Mouse (Mus musculus) stomach, embryonic 14.5 days (tissue): ENCODE results near the gene Borcs5. TPM values are rescaled to one million over a fixed set of nuclear protein-coding genes. Genes with fewer than 3 reads are reported as not detected.

Experiments
- ATAC-seq: fragments of 200-750 bp; cut with Nextera tagmentation; 2 replicates; pipeline ENCODE4 v1.8.0; 2017; ENCODE audit warnings: low read depth, moderate TSS enrichment; ENCODE audit not compliant: insufficient number of reproducible peaks, insufficient read depth, low FRiP score
- H3K27ac ChIP-seq: fragments of 300-500 bp; sonication (generic); 2 replicates; pipeline ENCODE4 v1.5.1; 2014; ENCODE audit warnings: mild to moderate bottlenecking, low read length, moderate library complexity, mixed read lengths
- H3K27me3 ChIP-seq: fragments of 300-500 bp; sonication (generic); 2 replicates; pipeline ENCODE4 v1.6.1; 2014; ENCODE audit warnings: low read length, control low read depth, mixed read lengths; ENCODE audit not compliant: control insufficient read depth, insufficient read depth
- H3K36me3 ChIP-seq: fragments of 300-500 bp; sonication (generic); 2 replicates; pipeline ENCODE4 v1.6.1; 2014; ENCODE audit warnings: mild to moderate bottlenecking, control low read depth, low read length, moderate library complexity, mixed read lengths; ENCODE audit not compliant: control insufficient read depth, insufficient read depth
- H3K4me1 ChIP-seq: fragments of 300-500 bp; sonication (generic); 2 replicates; pipeline ENCODE4 v1.6.1; 2014; ENCODE audit warnings: low read length, control low read depth, mixed read lengths; ENCODE audit not compliant: control insufficient read depth, insufficient read depth
- H3K4me2 ChIP-seq: fragments of 300-500 bp; sonication (generic); replicated peaks from 2 replicates; pipeline ENCODE4 v1.6.1; 2014; ENCODE audit warnings: low read depth, low read length, control low read depth
- H3K4me3 ChIP-seq: fragments of 300-500 bp; sonication (generic); 2 replicates; pipeline ENCODE4 v1.5.1; 2014; ENCODE audit warnings: low read depth, low read length, control low read depth
- H3K9ac ChIP-seq: fragments of 300-500 bp; sonication (generic); replicated peaks from 2 replicates; pipeline ENCODE4 v1.6.1; 2014; ENCODE audit warnings: low read depth, mild to moderate bottlenecking, control low read depth, low read length, moderate library complexity, mixed read lengths
- H3K9me3 ChIP-seq: fragments of 300-500 bp; sonication (generic); 2 replicates; pipeline ENCODE4 v1.6.1; 2016; ENCODE audit warnings: low read depth, low read length, control low read depth; ENCODE audit not compliant: control insufficient read depth
- WGBS: fragments of 180-500 bp; shearing (Covaris S2); extraction: QIAGEN DNeasy Blood & Tissue Kit; methylation state at CpG from one replicate; pipeline ENCODE4 v1.1.7; 2014; 5-methylcytosine and 5-hydroxymethylcytosine counted together
- polyA plus RNA-seq: library from polyadenylated mRNA; unstranded; fragments of >200 nt; fragmentation: Nextera tagmentation; extraction: Ambion mirVana; gene quantifications from 2 replicates; pipeline ENCODE4 v1.2.1, GENCODE M21; 2014

Gene Borcs5
- polyA plus RNA-seq, 1 experiment from 2014 or later = 21.1 TPM

DNA sequence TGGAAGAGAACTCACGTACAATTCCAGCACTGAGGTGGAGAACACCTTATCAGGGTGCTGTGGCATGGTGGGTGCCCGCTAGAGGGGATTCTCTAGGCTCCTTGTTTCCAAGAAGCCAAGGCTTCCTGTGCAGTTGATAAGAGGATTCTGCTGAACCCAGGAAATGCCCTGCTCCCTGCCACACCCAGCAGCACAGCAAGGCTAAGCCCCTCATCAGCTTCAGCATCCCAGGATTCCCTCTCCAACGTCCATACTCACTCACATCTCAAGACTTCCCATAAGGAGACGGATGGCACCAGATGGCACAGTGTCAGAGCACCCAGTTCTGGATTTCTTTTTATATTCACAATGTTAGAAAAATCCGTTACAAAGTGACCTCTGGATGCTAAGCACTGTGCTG is 79.8 kb downstream of the Borcs5 start:
- Histone ChIP-seq H3K9me3 (no peaks in the 10 kb centered on the region), H3K27me3 (no peaks in the 10 kb centered on the region), H3K9ac (no peak overlapping the region), H3K4me1 (no peaks in the 10 kb centered on the region), H3K36me3 (peaks cover 27% of the 10 kb centered on the region), H3K4me3 (no peak overlapping the region), H3K27ac (no peak overlapping the region), H3K4me2 (no peak overlapping the region)
- WGBS = 89% methylated on average over 5 of the region's 5 CpGs
- no peak for ATAC-seq

- H3K9me3 ChIP-seq = no peaks in the 10 kb centered on the region
- no peak overlapping the region for H3K27ac ChIP-seq
- WGBS = 89% methylated on average over 5 of the region's 5 CpGs
Observed at GRCm38 (mm10) chr6:134720150-134720549, 80.8 kb downstream of the Borcs5 start.

DNA sequence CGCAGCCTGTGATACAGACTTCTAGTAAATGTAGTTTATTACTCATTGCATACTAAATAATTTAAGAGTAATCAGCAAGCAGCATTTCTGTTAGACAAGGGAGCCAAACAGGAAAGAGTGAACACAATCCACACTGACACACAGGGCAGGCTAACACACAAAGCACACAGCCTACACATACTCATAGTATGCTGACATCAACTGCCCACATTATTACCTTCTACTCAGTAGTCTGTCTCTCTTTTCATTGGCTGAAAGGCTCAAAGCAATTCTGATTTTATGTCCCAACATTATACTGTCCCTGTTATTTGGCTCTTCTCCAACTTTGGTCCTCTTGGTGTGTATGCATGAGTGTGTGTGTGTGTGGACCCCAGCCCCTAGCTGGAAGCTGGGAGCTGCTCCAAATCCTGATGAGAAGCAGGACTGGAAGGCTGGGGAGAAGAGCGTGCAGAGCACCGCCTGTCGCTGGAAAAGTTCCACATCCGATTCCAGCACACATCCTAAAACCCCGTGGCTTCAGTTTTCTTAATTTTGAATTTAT is 82.5 kb downstream of the Borcs5 start:
- no peaks in the 10 kb centered on the region for H3K4me1 ChIP-seq
- no peak overlapping the region for H3K27ac ChIP-seq
- H3K9ac ChIP-seq = no peak overlapping the region
- 0 out of 2 replicates have a peak, but pooled peaks have one; percentile 40 for ATAC-seq
- H3K36me3 ChIP-seq = peaks cover 37% of the 10 kb centered on the region
- H3K27me3 ChIP-seq = no peaks in the 10 kb centered on the region
- H3K9me3 ChIP-seq = no peaks in the 10 kb centered on the region
- no peak overlapping the region for H3K4me2 ChIP-seq
- 82% methylated on average over 6 of the region's 6 CpGs for WGBS
- H3K4me3 ChIP-seq = no peak overlapping the region

More at GRCm38 (mm10) chr6:134720150-134720549, 80.8 kb downstream of the Borcs5 start:
- ATAC-seq = no peak
- Histone ChIP-seq H3K4me2 (no peak overlapping the region), H3K36me3 (peaks cover 31% of the 10 kb centered on the region), H3K27me3 (no peaks in the 10 kb centered on the region), H3K9ac (no peak overlapping the region), H3K4me3 (no peak overlapping the region), H3K4me1 (no peaks in the 10 kb centered on the region)

GRCm38 (mm10) chr6:134722906-134723305 is 83.6 kb downstream of the Borcs5 start:
- no peak overlapping the region for H3K4me3 ChIP-seq
- no peak overlapping the region for H3K27ac ChIP-seq
- ATAC-seq = no peak
- H3K9me3 ChIP-seq = no peaks in the 10 kb centered on the region
- no peaks in the 10 kb centered on the region for H3K4me1 ChIP-seq
- H3K9ac ChIP-seq = no peak overlapping the region
- no peak overlapping the region for H3K4me2 ChIP-seq
- H3K27me3 ChIP-seq = no peaks in the 10 kb centered on the region
- WGBS = 84% methylated on average over 8 of the region's 8 CpGs
- peaks cover 31% of the 10 kb centered on the region for H3K36me3 ChIP-seq

GRCm38 (mm10) chr6:134723326-134723725 is 84.0 kb downstream of the Borcs5 start:
- peaks cover 27% of the 10 kb centered on the region for H3K36me3 ChIP-seq
- no peaks in the 10 kb centered on the region for H3K9me3 ChIP-seq
- no peak overlapping the region for H3K4me3 ChIP-seq
- H3K4me1 ChIP-seq = no peaks in the 10 kb centered on the region
- H3K27ac ChIP-seq = no peak overlapping the region
- WGBS = 95% methylated on average over 7 of the region's 7 CpGs
- no peak overlapping the region for H3K4me2 ChIP-seq
- no peak for ATAC-seq
- no peak overlapping the region for H3K9ac ChIP-seq
- H3K27me3 ChIP-seq = no peaks in the 10 kb centered on the region

DNA sequence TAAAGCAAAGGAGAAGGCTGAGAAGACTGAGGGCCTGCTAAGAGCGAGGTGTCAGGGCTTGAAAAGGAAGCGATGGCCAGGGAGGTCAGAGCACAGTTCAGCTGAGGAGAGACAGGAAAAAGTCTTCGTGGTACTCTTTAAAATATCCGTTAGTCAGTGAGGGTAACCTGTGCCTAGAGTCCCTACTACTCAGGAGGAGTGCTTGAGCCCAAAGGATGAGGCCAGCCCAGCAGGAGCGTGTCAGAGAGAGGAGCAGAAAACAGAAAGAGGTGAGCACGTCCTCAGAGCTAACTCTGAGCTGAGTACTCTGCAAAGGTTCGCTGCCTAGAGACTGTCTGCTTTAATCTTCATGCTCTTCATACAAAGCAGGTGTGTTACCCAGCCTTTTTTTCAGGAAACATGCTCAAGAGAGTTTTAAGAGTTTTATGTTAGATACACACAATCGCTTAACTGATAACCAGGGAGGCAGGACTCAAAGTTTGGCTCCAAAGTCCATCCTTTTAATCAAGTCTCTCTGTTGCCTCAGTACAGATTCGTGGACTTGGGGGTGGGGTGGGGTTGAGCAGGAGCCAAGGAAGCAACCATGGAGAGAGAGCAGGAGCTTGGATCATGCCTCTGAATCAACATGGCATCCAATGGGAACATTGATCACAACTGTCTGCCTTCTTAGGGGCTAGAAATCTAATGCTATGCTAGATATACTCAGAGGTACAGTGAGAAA is 84.7 kb downstream of the Borcs5 start:
- ATAC-seq = peak; percentile 56
- Histone ChIP-seq H3K27me3 (no peaks in the 10 kb centered on the region), H3K9me3 (no peaks in the 10 kb centered on the region), H3K4me3 (no peak overlapping the region), H3K9ac (no peak overlapping the region), H3K27ac (no peak overlapping the region; the same call in 1 of the 2 replicates), H3K4me2 (no peak overlapping the region), H3K36me3 (peaks cover 22% of the 10 kb centered on the region; the same call in 1 of the 2 replicates), H3K4me1 (no peaks in the 10 kb centered on the region)
- 78% methylated on average over 9 of the region's 9 CpGs for WGBS

DNA sequence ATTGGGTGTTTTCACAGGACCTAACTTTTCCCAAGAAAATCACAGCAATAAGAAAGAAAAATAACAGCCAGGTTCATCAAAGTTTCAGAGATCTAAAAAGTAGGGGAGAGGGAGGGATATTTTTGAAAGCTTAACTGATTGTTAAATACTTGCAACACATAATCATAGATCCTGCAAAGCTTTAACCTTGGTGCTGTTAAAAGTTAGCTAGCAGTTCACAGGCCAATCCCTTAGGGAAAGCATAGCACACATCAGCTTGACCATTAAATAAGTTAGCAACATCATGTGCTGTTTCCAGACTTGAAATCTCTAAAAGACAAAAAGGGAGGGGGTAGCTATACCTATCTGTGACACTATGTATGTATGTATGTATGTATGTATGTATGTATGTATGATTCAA is 86.1 kb downstream of the Borcs5 start:
- no peak overlapping the region for H3K4me3 ChIP-seq
- no peak overlapping the region for H3K4me2 ChIP-seq
- no peaks in the 10 kb centered on the region for H3K27me3 ChIP-seq
- no peaks in the 10 kb centered on the region for H3K9me3 ChIP-seq
- no peaks in the 10 kb centered on the region for H3K4me1 ChIP-seq
- H3K36me3 ChIP-seq = peaks cover 17% of the 10 kb centered on the region; the same call in 1 of the 2 replicates
- H3K9ac ChIP-seq = no peak overlapping the region
- no peak overlapping the region for H3K27ac ChIP-seq
- ATAC-seq = no peak

- ATAC-seq = no peak
Observed at GRCm38 (mm10) chr6:134730978-134731377, 91.7 kb downstream of the Borcs5 start.

More at GRCm38 (mm10) chr6:134730978-134731377, 91.7 kb downstream of the Borcs5 start:
- H3K9ac ChIP-seq = no peak overlapping the region
- no peak overlapping the region for H3K27ac ChIP-seq
- no peaks in the 10 kb centered on the region for H3K4me1 ChIP-seq
- no peaks in the 10 kb centered on the region for H3K27me3 ChIP-seq
- WGBS = 64% methylated on average over 3 of the region's 3 CpGs
- H3K9me3 ChIP-seq = no peaks in the 10 kb centered on the region
- H3K36me3 ChIP-seq = peaks cover 3% of the 10 kb centered on the region; the same call in 1 of the 2 replicates
- no peak overlapping the region for H3K4me3 ChIP-seq
- no peak overlapping the region for H3K4me2 ChIP-seq
